Mouse (Mus musculus) heart, embryonic 15.5 days (tissue): Measurements from ENCODE around the gene Zfp526. TPM values are rescaled to one million over a fixed set of nuclear protein-coding genes. Genes with fewer than 3 reads are reported as not detected.

ENCODE experiments used
- ATAC-seq: fragments of 200-750 bp; cut with Nextera tagmentation; replicated peaks from 2 replicates; pipeline ENCODE4 v1.8.0; 2017; ENCODE audit warnings: low read depth, moderate TSS enrichment; ENCODE audit not compliant: insufficient number of reproducible peaks, insufficient read depth, low FRiP score
- H3K27ac ChIP-seq: fragments of 300-500 bp; sonication (generic); 2 replicates; pipeline ENCODE4 v1.5.1; 2015; ENCODE audit warnings: mild to moderate bottlenecking, inconsistent platforms
- H3K27me3 ChIP-seq: fragments of 300-500 bp; sonication (generic); 2 replicates; pipeline ENCODE4 v1.6.1; 2015; ENCODE audit warnings: inconsistent platforms
- H3K36me3 ChIP-seq: fragments of 300-500 bp; sonication (generic); 2 replicates; pipeline ENCODE4 v1.6.1; 2015; ENCODE audit warnings: mild to moderate bottlenecking, inconsistent platforms
- H3K4me1 ChIP-seq: fragments of 300-500 bp; sonication (generic); replicated peaks from 2 replicates; pipeline ENCODE4 v1.6.1; 2015; ENCODE audit warnings: inconsistent platforms
- H3K4me2 ChIP-seq: fragments of 300-500 bp; sonication (generic); 2 replicates; pipeline ENCODE4 v1.6.1; 2015; ENCODE audit warnings: inconsistent platforms, mild to moderate bottlenecking, moderate library complexity
- H3K4me3 ChIP-seq: fragments of 300-500 bp; sonication (generic); 2 replicates; pipeline ENCODE4 v1.5.1; 2015; ENCODE audit warnings: mild to moderate bottlenecking, inconsistent platforms
- H3K9ac ChIP-seq: fragments of 300-500 bp; sonication (generic); 2 replicates; pipeline ENCODE4 v1.6.1; 2015; ENCODE audit warnings: mild to moderate bottlenecking, inconsistent platforms
- H3K9me3 ChIP-seq: fragments of 300-500 bp; sonication (generic); replicated peaks from 2 replicates; pipeline ENCODE4 v1.6.1; 2016; ENCODE audit warnings: inconsistent platforms
- WGBS: fragments of 180-500 bp; shearing (Covaris S2); methylation state at CpG from one replicate; pipeline ENCODE4 v1.1.7; 2015; ENCODE audit warnings: mixed read lengths; 5-methylcytosine and 5-hydroxymethylcytosine counted together
- polyA plus RNA-seq: library from polyadenylated mRNA; unstranded; fragments of >200 nt; fragmentation: Nextera tagmentation; extraction: Ambion mirVana; gene quantifications from 2 replicates; pipeline ENCODE4 v1.2.1, GENCODE M21; 2015

Gene Zfp526
- polyA plus RNA-seq: 1.7 and 2.9 TPM in 2 replicates

DNA sequence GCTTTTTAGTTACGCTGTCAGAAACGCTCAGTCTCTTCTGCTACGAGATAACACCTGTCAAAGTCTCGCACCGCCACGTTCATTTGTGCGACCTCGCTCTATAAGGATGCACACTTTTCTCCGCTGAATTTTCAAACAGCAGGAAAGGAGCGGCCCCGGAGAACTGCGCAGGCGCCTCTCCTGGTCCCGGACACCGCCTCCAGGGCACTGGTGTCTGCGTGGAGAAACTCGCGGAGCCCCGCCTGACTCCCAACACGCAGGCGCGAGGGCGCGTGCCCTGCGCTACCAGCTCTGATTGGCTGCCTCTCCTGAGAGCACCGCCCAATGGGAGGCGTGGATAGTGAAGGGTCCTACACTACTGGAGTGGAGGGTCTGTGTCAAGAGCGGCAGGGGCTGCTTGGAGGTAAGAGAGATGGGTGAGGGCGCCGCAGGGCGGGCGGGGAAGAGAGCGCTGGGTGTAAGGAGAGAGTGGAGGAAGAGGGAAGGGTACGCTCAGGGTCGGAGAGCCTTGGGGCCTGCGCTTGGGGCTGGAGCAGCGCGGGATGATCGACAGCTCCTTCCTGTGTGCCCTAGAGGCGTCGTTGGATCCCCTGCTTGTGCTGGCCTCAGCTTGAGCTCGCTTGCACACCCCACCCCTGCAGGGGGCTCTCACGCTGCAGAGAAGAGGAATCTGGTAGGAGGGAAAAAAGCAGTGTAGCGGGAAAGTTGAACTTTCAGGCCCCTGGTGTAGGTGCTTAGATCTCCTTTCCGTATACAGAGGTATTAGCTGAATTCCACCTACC is at the start of gene Zfp526:
Gene Zfp526, plus strand, starts transcription at position 324 of the 782 bp plus-strand sequence.
- peak within 1 kb of the TSS; percentile 80 for H3K9ac ChIP-seq
- H3K9me3 ChIP-seq: no peaks in the 10 kb centered on the region
- H3K27ac ChIP-seq: peak within 1 kb of the TSS; percentile 95
- no peaks in the 10 kb centered on the region for H3K27me3 ChIP-seq
- H3K4me2 ChIP-seq: peak within 1 kb of the TSS; percentile 95
- peaks cover 23% of the 10 kb centered on the region for H3K36me3 ChIP-seq
- H3K4me1 ChIP-seq: peaks cover 33% of the 10 kb centered on the region
- under 1% methylated on average over 45 of the region's 45 CpGs for WGBS
- peak; percentile 91 for ATAC-seq
- H3K4me3 ChIP-seq: peak within 1 kb of the TSS; percentile 91

GRCm38 (mm10) chr7:25172669-25173068 is 48.6 kb upstream of the Zfp526 start:
- Histone ChIP-seq H3K4me3 (no peak overlapping the region), H3K9ac (no peak overlapping the region), H3K9me3 (no peaks in the 10 kb centered on the region), H3K27me3 (peaks cover 73% of the 10 kb centered on the region), H3K36me3 (no peaks in the 10 kb centered on the region), H3K27ac (no peak overlapping the region), H3K4me2 (no peak overlapping the region), H3K4me1 (no peaks in the 10 kb centered on the region)
- ATAC-seq: no peak
- WGBS: 35% methylated on average over 5 of the region's 5 CpGs

DNA sequence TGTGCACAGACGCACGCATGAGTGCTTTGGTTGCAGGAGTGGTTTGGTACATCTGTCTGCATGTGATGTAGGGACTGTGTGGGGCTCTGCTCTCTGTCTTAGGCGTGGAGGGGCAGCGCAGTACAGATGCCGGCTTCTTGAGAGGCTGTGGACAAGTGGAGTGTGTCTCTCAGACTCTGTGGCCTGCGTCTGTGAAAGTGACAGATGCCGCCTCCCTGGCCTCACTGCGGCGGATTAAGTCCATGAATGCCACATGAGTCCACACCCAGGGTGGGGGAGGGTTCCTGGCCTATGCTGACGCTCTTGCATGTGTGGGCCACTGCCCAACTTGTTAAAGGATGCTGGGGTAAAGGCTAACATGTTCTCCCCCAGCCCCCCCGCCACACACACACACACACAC is 46.9 kb upstream of the Zfp526 start:
- H3K9me3 ChIP-seq: no peaks in the 10 kb centered on the region
- H3K4me3 ChIP-seq: no peak overlapping the region
- H3K27me3 ChIP-seq: peaks cover 81% of the 10 kb centered on the region
- no peak for ATAC-seq
- H3K4me2 ChIP-seq: no peak overlapping the region
- no peaks in the 10 kb centered on the region for H3K36me3 ChIP-seq
- H3K9ac ChIP-seq: no peak overlapping the region
- H3K4me1 ChIP-seq: peaks cover 12% of the 10 kb centered on the region
- H3K27ac ChIP-seq: no peak overlapping the region
- WGBS: 46% methylated on average over 11 of the region's 11 CpGs

DNA sequence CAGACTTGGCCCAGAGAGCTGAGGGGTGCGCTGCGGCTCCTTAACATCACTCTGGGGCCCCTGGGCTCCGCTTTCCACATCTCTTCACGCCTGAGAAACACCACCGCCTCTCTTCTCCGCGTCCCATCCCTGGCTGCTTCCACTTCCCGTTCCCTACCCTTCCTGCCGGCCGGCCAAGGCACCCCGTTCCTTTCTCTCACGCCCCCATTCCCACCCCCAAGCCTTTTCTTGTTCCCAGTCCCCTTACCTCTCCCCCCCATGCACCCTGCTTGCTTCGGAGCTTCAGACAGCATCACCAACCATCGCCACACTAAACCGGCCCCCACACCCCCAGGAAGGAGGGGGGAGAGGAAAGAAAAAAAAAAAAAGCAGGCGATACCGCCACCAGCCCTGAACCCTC is 42.9 kb upstream of the Zfp526 start:
- 4% methylated on average over 17 of the region's 17 CpGs for WGBS
- Histone ChIP-seq H3K9me3 (no peaks in the 10 kb centered on the region), H3K4me1 (peaks cover 25% of the 10 kb centered on the region), H3K4me2 (peak overlapping the region; percentile 75), H3K27ac (no peak overlapping the region), H3K36me3 (no peaks in the 10 kb centered on the region), H3K9ac (no peak overlapping the region), H3K4me3 (peak overlapping the region; percentile 52), H3K27me3 (peaks cover 96% of the 10 kb centered on the region)
- no peak for ATAC-seq

GRCm38 (mm10) chr7:25178787-25179605 is 42.2 kb upstream of the Zfp526 start:
- H3K4me2 ChIP-seq: peak overlapping the region; percentile 75
- H3K36me3 ChIP-seq: no peaks in the 10 kb centered on the region
- H3K4me1 ChIP-seq: peaks cover 25% of the 10 kb centered on the region
- no peak overlapping the region for H3K27ac ChIP-seq
- 1% methylated on average over 55 of the region's 56 CpGs for WGBS
- peak; percentile 19; the same call in 1 of the 2 replicates for ATAC-seq
- H3K27me3 ChIP-seq: peaks cover 96% of the 10 kb centered on the region
- no peaks in the 10 kb centered on the region for H3K9me3 ChIP-seq
- no peak overlapping the region for H3K9ac ChIP-seq
- H3K4me3 ChIP-seq: peak overlapping the region; percentile 52

- H3K36me3 ChIP-seq: no peaks in the 10 kb centered on the region
- peaks cover 25% of the 10 kb centered on the region for H3K4me1 ChIP-seq
- peak within 1 kb of the TSS; percentile 75 for H3K4me2 ChIP-seq
- peak; percentile 77; the same call in 1 of the 2 replicates for ATAC-seq
- peaks cover 96% of the 10 kb centered on the region for H3K27me3 ChIP-seq
- no peaks in the 10 kb centered on the region for H3K9me3 ChIP-seq
- H3K4me3 ChIP-seq: peak within 1 kb of the TSS; percentile 52
- H3K27ac ChIP-seq: no peak within 1 kb of the TSS
- WGBS: under 1% methylated on average over 27 of the region's 56 CpGs
- H3K9ac ChIP-seq: 0 out of 2 replicates have a peak within 1 kb of the TSS, but pooled peaks have one; percentile 26
Observed at GRCm38 (mm10) chr7:25179606-25180161, 41.5 kb upstream of the Zfp526 start, which contains the start of gene Pou2f2. Gene Pou2f2, minus strand, starts transcription at chr7:25179726.

GRCm38 (mm10) chr7:25180512-25180911 is 40.7 kb upstream of the Zfp526 start:
- 0 out of 2 replicates have a peak overlapping the region, but pooled peaks have one; percentile 52 for H3K4me3 ChIP-seq
- no peak overlapping the region for H3K4me2 ChIP-seq
- H3K4me1 ChIP-seq: peaks cover 25% of the 10 kb centered on the region
- no peak overlapping the region for H3K27ac ChIP-seq
- H3K9ac ChIP-seq: no peak overlapping the region
- 6% methylated on average over 6 of the region's 6 CpGs for WGBS
- H3K36me3 ChIP-seq: no peaks in the 10 kb centered on the region
- ATAC-seq: no peak
- no peaks in the 10 kb centered on the region for H3K9me3 ChIP-seq
- peaks cover 88% of the 10 kb centered on the region for H3K27me3 ChIP-seq

- Histone ChIP-seq H3K27ac (no peak overlapping the region), H3K9me3 (no peaks in the 10 kb centered on the region), H3K27me3 (peaks cover 80% of the 10 kb centered on the region), H3K9ac (no peak overlapping the region), H3K4me2 (peak overlapping the region; percentile 46), H3K36me3 (no peaks in the 10 kb centered on the region), H3K4me1 (peaks cover 25% of the 10 kb centered on the region), H3K4me3 (peak overlapping the region; percentile 21)
- no peak for ATAC-seq
- 2% methylated on average over 14 of the region's 15 CpGs for WGBS
Observed at GRCm38 (mm10) chr7:25181331-25181790, 39.9 kb upstream of the Zfp526 start.

DNA sequence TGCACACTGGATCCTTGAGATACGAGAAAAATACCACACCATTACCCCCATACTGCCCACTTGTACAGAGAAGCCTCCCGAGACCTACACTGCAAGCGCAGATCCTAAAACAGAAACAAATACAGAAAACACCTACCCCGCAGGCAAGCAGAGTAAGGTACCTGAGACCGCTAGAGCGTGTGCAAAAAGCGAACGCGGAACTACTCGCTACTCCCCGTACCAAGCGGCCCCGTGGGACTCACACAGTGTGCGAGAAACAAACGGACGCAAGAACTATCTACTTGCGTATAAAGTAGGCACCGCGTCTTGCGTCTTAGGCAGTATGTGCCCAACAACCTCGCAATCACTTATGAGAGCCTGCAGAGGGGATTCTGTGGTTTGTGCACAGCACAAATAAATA is 39.4 kb upstream of the Zfp526 start:
- no peak for ATAC-seq
- Histone ChIP-seq H3K4me1 (peaks cover 25% of the 10 kb centered on the region), H3K4me2 (peak overlapping the region; percentile 46), H3K9me3 (no peaks in the 10 kb centered on the region), H3K36me3 (no peaks in the 10 kb centered on the region), H3K9ac (no peak overlapping the region), H3K27me3 (peaks cover 80% of the 10 kb centered on the region), H3K27ac (no peak overlapping the region), H3K4me3 (peak overlapping the region; percentile 21)
- WGBS: 6% methylated on average over 21 of the region's 21 CpGs

- Histone ChIP-seq H3K27me3 (peaks cover 63% of the 10 kb centered on the region), H3K36me3 (no peaks in the 10 kb centered on the region)
- 70% methylated on average over 6 of the region's 6 CpGs for WGBS
Observed at GRCm38 (mm10) chr7:25184091-25184490, 37.1 kb upstream of the Zfp526 start.

More at GRCm38 (mm10) chr7:25184091-25184490, 37.1 kb upstream of the Zfp526 start:
- H3K9ac ChIP-seq: no peak overlapping the region
- H3K4me1 ChIP-seq: peaks cover 15% of the 10 kb centered on the region
- no peak overlapping the region for H3K4me3 ChIP-seq
- ATAC-seq: no peak
- no peaks in the 10 kb centered on the region for H3K9me3 ChIP-seq
- no peak overlapping the region for H3K27ac ChIP-seq
- no peak overlapping the region for H3K4me2 ChIP-seq
